Mouse (Mus musculus): Measurements from ENCODE around the gene Snap91.

DNA sequence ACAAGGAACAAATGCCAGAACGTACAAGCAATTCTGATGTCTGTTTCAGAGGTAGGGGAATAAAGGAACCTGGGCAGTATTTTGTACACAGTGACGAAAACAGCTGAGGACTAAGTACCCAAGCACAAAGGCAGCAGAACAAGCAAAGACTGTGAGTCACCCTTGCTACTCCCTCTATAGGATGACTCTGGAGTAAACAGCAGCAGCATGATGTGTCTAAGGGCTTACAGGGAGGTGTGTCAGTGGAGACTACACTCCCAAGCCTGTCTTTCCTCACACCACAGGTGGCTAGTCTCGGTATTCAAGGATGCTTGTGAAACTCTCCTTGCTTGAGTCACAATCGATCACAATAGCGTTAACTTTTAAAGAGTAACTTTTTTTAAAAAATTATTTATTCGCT, 66.1 kb downstream of the Snap91 start:
- TF ChIP-seq POLR2A (IDR thresholded peaks at IDR 0.05; ENCODE audit: borderline replicate concordance, extremely low read depth, low read depth, low read length), result no peak
- TF ChIP-seq CTCF (IDR thresholded peaks at IDR 0.05; ENCODE audit: insufficient read depth, low read length), result no peak
